Mouse (Mus musculus): ENCODE results near the gene Clcn1. TPM values are rescaled to one million over a fixed set of nuclear protein-coding genes. Genes with fewer than 3 reads are reported as not detected.

Clcn1 gene
- 0.09 TPM in 1 of 2 replicates, not detected in the other for polyA plus RNA-seq (2015; fragmentation: Nextera tagmentation; extraction: Ambion mirVana)

- H3K4me2 ChIP-seq (ENCODE audit: low read depth, low read length) = no peak within 1 kb of the TSS
These were observed at the start of gene Clcn1 for GRCm38 (mm10) chr6:42286448-42286847. Gene Clcn1 (plus strand): TSS chr6:42286685.

GRCm38 (mm10) chr6:42237276-42237805 is 49.1 kb upstream of the Clcn1 start:
- Histone ChIP-seq H3K4me1 (ENCODE audit: insufficient read depth) (no peaks in the 10 kb centered on the region), H3K9ac (replicated peaks) (no peak overlapping the region), H3K36me3 (replicated peaks; ENCODE audit: insufficient read depth, low read length) (no peaks in the 10 kb centered on the region), H3K4me3 (ENCODE audit: low read depth, low read length) (no peak overlapping the region), H3K27ac (ENCODE audit: low read depth) (no peak overlapping the region), H3K27me3 (ENCODE audit: insufficient read depth, low read length) (no peaks in the 10 kb centered on the region), H3K4me2 (ENCODE audit: low read depth, low read length) (no peak overlapping the region), H3K9me3 (ENCODE audit: low read length) (no peaks in the 10 kb centered on the region)
- 71% methylated on average over 6 of the region's 6 CpGs for WGBS (ENCODE audit: insufficient replicate concordance)
- DNase-seq (no peak), ATAC-seq (no peak)
- TF ChIP-seq EP300 (IDR thresholded peaks at IDR 0.05; ENCODE audit: low read depth) (no peak), CTCF (IDR thresholded peaks at IDR 0.05; ENCODE audit: low read depth) (no peak)

More at GRCm38 (mm10) chr6:42286448-42286847, at the start of gene Clcn1:
- 72% methylated on average over 4 of the region's 5 CpGs for WGBS (ENCODE audit: insufficient replicate concordance)
- H3K27ac ChIP-seq (ENCODE audit: low read depth) = no peak within 1 kb of the TSS
- H3K9ac ChIP-seq (replicated peaks) = no peak within 1 kb of the TSS
- H3K9me3 ChIP-seq (ENCODE audit: low read length) = no peaks in the 10 kb centered on the region
- no peak within 1 kb of the TSS for H3K4me3 ChIP-seq (ENCODE audit: low read depth, low read length)
- H3K4me1 ChIP-seq (ENCODE audit: insufficient read depth) = no peaks in the 10 kb centered on the region
- H3K27me3 ChIP-seq (ENCODE audit: insufficient read depth, low read length) = no peaks in the 10 kb centered on the region
- DNase-seq = no peak
- no peak for ATAC-seq
- peaks cover 20% of the 10 kb centered on the region for H3K36me3 ChIP-seq (replicated peaks; ENCODE audit: insufficient read depth, low read length)
- TF ChIP-seq EP300 (IDR thresholded peaks at IDR 0.05; ENCODE audit: low read depth) = no peak
- TF ChIP-seq CTCF (IDR thresholded peaks at IDR 0.05; ENCODE audit: low read depth) = no peak

DNA sequence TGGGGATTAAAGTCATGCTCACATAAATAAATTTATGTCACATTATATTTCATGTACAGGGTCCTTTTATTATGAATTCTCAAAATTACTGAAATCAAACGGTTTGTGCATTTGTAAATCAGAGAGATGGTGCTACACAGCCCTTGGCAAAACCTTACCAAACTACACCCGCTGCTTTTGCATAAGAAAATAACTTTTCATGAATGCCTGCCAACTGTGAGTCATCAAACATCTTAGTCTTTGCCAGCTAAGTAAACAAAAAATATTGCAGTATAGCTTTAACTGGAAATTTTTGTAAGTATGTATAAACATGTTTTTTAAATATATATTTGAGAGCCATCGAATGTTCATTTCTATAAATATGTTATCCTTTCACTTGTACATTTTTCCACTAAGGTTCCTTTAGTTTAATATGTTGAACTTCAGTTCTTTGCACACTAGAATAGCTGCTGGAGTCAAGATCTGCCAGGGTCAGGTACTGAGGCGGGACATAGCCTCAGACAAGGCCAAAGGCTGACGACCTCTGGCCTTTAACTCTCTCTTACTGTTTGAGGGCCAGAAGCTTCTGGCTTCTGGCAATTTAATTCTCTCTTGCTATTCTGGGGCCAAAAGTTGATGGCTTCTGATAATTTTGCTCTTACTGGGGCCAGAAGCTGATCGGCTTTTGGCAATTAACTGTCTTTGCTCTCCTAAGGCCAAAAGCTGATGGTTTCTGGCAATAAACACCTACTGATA is 45.0 kb upstream of the Clcn1 start:
- H3K36me3 ChIP-seq (replicated peaks; ENCODE audit: insufficient read depth, low read length) = no peaks in the 10 kb centered on the region
- ATAC-seq = no peak
- 65% methylated on average over 6 of the region's 6 CpGs for WGBS (ENCODE audit: insufficient replicate concordance)
- TF ChIP-seq EP300 (IDR thresholded peaks at IDR 0.05; ENCODE audit: low read depth) (no peak), CTCF (IDR thresholded peaks at IDR 0.05; ENCODE audit: low read depth) (no peak)
- no peaks in the 10 kb centered on the region for H3K27me3 ChIP-seq (ENCODE audit: insufficient read depth, low read length)
- no peak for DNase-seq
- H3K9me3 ChIP-seq (ENCODE audit: low read length) = no peaks in the 10 kb centered on the region
- H3K9ac ChIP-seq (replicated peaks) = no peak overlapping the region
- no peak overlapping the region for H3K4me2 ChIP-seq (ENCODE audit: low read depth, low read length)
- H3K27ac ChIP-seq (ENCODE audit: low read depth) = no peak overlapping the region
- H3K4me1 ChIP-seq (ENCODE audit: insufficient read depth) = peaks cover 7% of the 10 kb centered on the region
- H3K4me3 ChIP-seq (ENCODE audit: low read depth, low read length) = no peak overlapping the region

DNA sequence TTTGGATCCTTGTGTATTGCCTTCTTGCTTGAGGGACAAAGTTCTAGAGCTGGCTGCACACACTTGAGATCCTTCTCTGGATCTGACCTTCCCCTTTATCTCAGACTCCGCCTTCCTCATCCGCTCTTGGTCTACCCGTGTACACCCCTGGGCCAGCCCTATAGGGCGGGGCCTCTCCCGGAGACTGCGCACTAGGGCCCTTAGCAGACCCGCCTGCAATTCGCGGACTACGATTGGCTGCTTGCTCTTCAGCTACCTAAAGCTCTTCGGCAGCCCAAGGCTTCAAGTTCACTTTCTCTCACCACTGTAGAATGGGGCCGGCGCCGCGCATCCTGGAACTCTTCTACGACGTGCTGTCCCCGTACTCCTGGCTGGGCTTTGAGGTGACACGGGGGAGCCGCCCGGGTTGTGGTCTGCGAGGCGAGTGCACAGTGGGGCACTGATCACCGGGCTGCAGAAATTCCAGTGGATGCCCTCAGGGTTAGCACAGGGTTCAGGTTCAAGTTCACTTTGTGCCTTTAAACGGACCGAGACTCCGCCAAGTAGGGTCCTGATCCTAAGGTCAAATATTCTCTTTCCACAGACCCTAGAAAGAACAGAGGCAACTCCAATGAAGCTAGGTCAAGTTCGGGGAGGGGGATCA is 40.7 kb upstream of the Clcn1 start, which contains the start of gene Gstk1:
Gene Gstk1, plus strand, starts transcription at position 225 of the 643 bp plus-strand sequence.
- H3K27me3 ChIP-seq (ENCODE audit: insufficient read depth, low read length) = no peaks in the 10 kb centered on the region
- peak within 1 kb of the TSS; percentile 55; the same call in 1 of the 2 replicates for H3K9ac ChIP-seq (replicated peaks)
- ATAC-seq = peak; percentile 100
- no peaks in the 10 kb centered on the region for H3K36me3 ChIP-seq (replicated peaks; ENCODE audit: insufficient read depth, low read length)
- H3K9me3 ChIP-seq (ENCODE audit: low read length) = no peaks in the 10 kb centered on the region
- peak; percentile 90 for DNase-seq
- H3K4me2 ChIP-seq (ENCODE audit: low read depth, low read length) = peak within 1 kb of the TSS; percentile 86
- TF ChIP-seq EP300 (IDR thresholded peaks at IDR 0.05; ENCODE audit: low read depth) = no peak
- TF ChIP-seq CTCF (IDR thresholded peaks at IDR 0.05; ENCODE audit: low read depth) = no peak
- peak within 1 kb of the TSS; percentile 53 for H3K4me3 ChIP-seq (ENCODE audit: low read depth, low read length)
- peak within 1 kb of the TSS; percentile 73 for H3K27ac ChIP-seq (ENCODE audit: low read depth)
- peaks cover 9% of the 10 kb centered on the region for H3K4me1 ChIP-seq (ENCODE audit: insufficient read depth)
- 4% methylated on average over 28 of the region's 28 CpGs for WGBS (ENCODE audit: insufficient replicate concordance)

DNA sequence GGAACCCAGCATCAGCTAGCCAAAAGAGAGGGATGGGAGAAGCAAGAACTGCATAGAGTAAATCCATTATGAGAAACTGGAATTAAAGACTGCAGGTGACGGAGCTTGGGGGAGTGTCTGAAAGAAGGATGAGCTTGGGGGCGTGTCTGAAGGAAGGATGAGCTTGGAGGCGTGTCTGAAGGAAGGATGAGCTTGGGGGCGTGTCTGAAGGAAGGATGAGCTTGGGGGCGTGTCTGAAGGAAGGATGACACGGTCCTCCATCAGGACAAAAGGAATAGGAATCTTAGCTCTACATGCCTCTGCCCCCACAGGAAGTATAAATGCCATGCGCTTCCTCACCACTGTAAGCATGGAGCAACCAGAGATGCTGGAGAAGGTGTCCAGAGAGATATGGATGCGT is 39.3 kb upstream of the Clcn1 start:
- no peak overlapping the region for H3K4me3 ChIP-seq (ENCODE audit: low read depth, low read length)
- no peaks in the 10 kb centered on the region for H3K36me3 ChIP-seq (replicated peaks; ENCODE audit: insufficient read depth, low read length)
- H3K27ac ChIP-seq (ENCODE audit: low read depth) = no peak overlapping the region
- no peak overlapping the region for H3K9ac ChIP-seq (replicated peaks)
- WGBS (ENCODE audit: insufficient replicate concordance) = 23% methylated on average over 8 of the region's 8 CpGs
- H3K4me1 ChIP-seq (ENCODE audit: insufficient read depth) = peaks cover 9% of the 10 kb centered on the region
- DNase-seq (no peak), ATAC-seq (no peak)
- H3K27me3 ChIP-seq (ENCODE audit: insufficient read depth, low read length) = no peaks in the 10 kb centered on the region
- H3K9me3 ChIP-seq (ENCODE audit: low read length) = no peaks in the 10 kb centered on the region
- TF ChIP-seq CTCF (IDR thresholded peaks at IDR 0.05; ENCODE audit: low read depth) (no peak), EP300 (IDR thresholded peaks at IDR 0.05; ENCODE audit: low read depth) (no peak)
- peak overlapping the region; percentile 86; the same call in 1 of the 2 replicates for H3K4me2 ChIP-seq (ENCODE audit: low read depth, low read length)

- Histone ChIP-seq H3K9ac (replicated peaks) (no peak overlapping the region), H3K36me3 (replicated peaks; ENCODE audit: insufficient read depth, low read length) (no peaks in the 10 kb centered on the region), H3K9me3 (ENCODE audit: low read length) (no peaks in the 10 kb centered on the region), H3K27ac (ENCODE audit: low read depth) (no peak overlapping the region), H3K4me2 (ENCODE audit: low read depth, low read length) (no peak overlapping the region), H3K27me3 (ENCODE audit: insufficient read depth, low read length) (no peaks in the 10 kb centered on the region), H3K4me3 (ENCODE audit: low read depth, low read length) (no peak overlapping the region), H3K4me1 (ENCODE audit: insufficient read depth) (peaks cover 9% of the 10 kb centered on the region)
- DNase-seq (no peak), ATAC-seq (no peak)
- WGBS (ENCODE audit: insufficient replicate concordance) = 93% methylated on average over 1 of the region's 1 CpGs
- TF ChIP-seq EP300 (IDR thresholded peaks at IDR 0.05; ENCODE audit: low read depth) (no peak), CTCF (IDR thresholded peaks at IDR 0.05; ENCODE audit: low read depth) (no peak)
These were observed 38.5 kb upstream of the Clcn1 start for GRCm38 (mm10) chr6:42247981-42248380.
